In genomic region chr3:88200972-88201330, GRCm38 (mm10) we compare ENCODE assay signal across 9 mouse cellular contexts. TPM values are rescaled to one million over a fixed set of nuclear protein-coding genes. Genes with fewer than 3 reads are reported as not detected.
DNase-seq lines count a peak whose midpoint lies in the region; ATAC-seq lines count a peak whose summit lies in the region.
"Had no signal": no experiment of that assay in that cellular context is flagged by ENCODE, and none has a peak within 500 bp of the region (broad histone marks: within the 10 kb centered on the region; RNA-seq: fewer than 3 reads in every experiment).

No protein-coding gene starts in this region.

- H3K27ac ChIP-seq in liver, embryonic 11.5 days (ENCODE audit: low read depth, low read length): no peak overlapping the region
- H3K27ac ChIP-seq in embryonic facial prominence, embryonic 15.5 days (replicated peaks): no peak overlapping the region
- 0 out of 2 replicates have a peak overlapping the region, but pooled peaks have one; percentile 21 for H3K27ac ChIP-seq in limb, embryonic 11.5 days (replicated peaks; ENCODE audit: low read depth, low read length)
- H3K27ac ChIP-seq in stomach, embryonic 15.5 days: no peak overlapping the region

- no peaks in the 10 kb centered on the region for H3K4me1 ChIP-seq in liver, embryonic 11.5 days (replicated peaks; ENCODE audit: control insufficient read depth, insufficient read depth, low read length)
- peaks cover 10% of the 10 kb centered on the region for H3K4me1 ChIP-seq in embryonic facial prominence, embryonic 15.5 days
- H3K4me1 ChIP-seq in limb, embryonic 11.5 days (ENCODE audit: control insufficient read depth, insufficient read depth, low read length): no peaks in the 10 kb centered on the region
- peaks cover 10% of the 10 kb centered on the region for H3K4me1 ChIP-seq in stomach, embryonic 15.5 days

- no peaks in the 10 kb centered on the region for H3K9me3 ChIP-seq in liver, embryonic 11.5 days (ENCODE audit: control insufficient read depth, low read length)
- H3K9me3 ChIP-seq in embryonic facial prominence, embryonic 15.5 days (replicated peaks): no peaks in the 10 kb centered on the region
- H3K9me3 ChIP-seq in limb, embryonic 11.5 days (ENCODE audit: control insufficient read depth, low read length): no peaks in the 10 kb centered on the region
- H3K9me3 ChIP-seq in stomach, embryonic 15.5 days: no peaks in the 10 kb centered on the region
- H3K9me3 ChIP-seq: megakaryocyte, embryonic 14.5 days had no signal

- H3K27me3 ChIP-seq in liver, embryonic 11.5 days (replicated peaks; ENCODE audit: control insufficient read depth, insufficient read depth, low read length): peaks cover 99% of the 10 kb centered on the region
- peaks cover 97% of the 10 kb centered on the region for H3K27me3 ChIP-seq in embryonic facial prominence, embryonic 15.5 days
- H3K27me3 ChIP-seq in limb, embryonic 11.5 days (ENCODE audit: control insufficient read depth, insufficient read depth, low read length): peaks cover 95% of the 10 kb centered on the region
- peaks cover 92% of the 10 kb centered on the region for H3K27me3 ChIP-seq in stomach, embryonic 15.5 days (replicated peaks)

- WGBS in liver, embryonic 11.5 days: 2% methylated on average over 37 of the region's 37 CpGs
- WGBS in embryonic facial prominence, embryonic 15.5 days: under 1% methylated on average over 37 of the region's 37 CpGs
- WGBS in limb, embryonic 11.5 days: under 1% methylated on average over 37 of the region's 37 CpGs
- WGBS in stomach, embryonic 15.5 days: 1% methylated on average over 37 of the region's 37 CpGs

- no peak for DNase-seq in liver, embryonic 11.5 days (ENCODE audit: low spot score)
- no peak for DNase-seq in liver
- DNase-seq in limb, embryonic 11.5 days (ENCODE audit: low spot score): no peak
- DNase-seq in left cerebral cortex, postnatal 4 days: no peak
- no peak for DNase-seq in gastrocnemius, postnatal 4 days (ENCODE audit: low spot score in 2 of 2)
- no peak for DNase-seq in ovary, postnatal 10 days (ENCODE audit: low spot score)

- peak overlapping the region; percentile 25; the same call in 1 of the 2 replicates for H3K4me3 ChIP-seq in liver, embryonic 11.5 days (ENCODE audit: low read depth, low read length)
- H3K4me3 ChIP-seq in embryonic facial prominence, embryonic 15.5 days (replicated peaks): peak overlapping the region; percentile 35
- peak overlapping the region; percentile 15; the same call in 1 of the 2 replicates for H3K4me3 ChIP-seq in limb, embryonic 11.5 days (ENCODE audit: low read depth, low read length)
- peak overlapping the region; percentile 30 for H3K4me3 ChIP-seq in stomach, embryonic 15.5 days (replicated peaks)
- H3K4me3 ChIP-seq: megakaryocyte, embryonic 14.5 days had no signal

- no peak for ATAC-seq in liver, embryonic 11.5 days (replicated peaks; ENCODE audit: low FRiP score)
- ATAC-seq in embryonic facial prominence, embryonic 15.5 days (ENCODE audit: insufficient number of reproducible peaks, low FRiP score, low TSS enrichment, low read depth): no peak
- ATAC-seq in limb, embryonic 11.5 days (ENCODE audit: insufficient number of reproducible peaks, low FRiP score, low TSS enrichment, low read depth): no peak
- no peak for ATAC-seq in stomach, embryonic 15.5 days (ENCODE audit: insufficient read depth, low FRiP score, low read depth)

- no peak overlapping the region for H3K9ac ChIP-seq in liver, embryonic 11.5 days (ENCODE audit: low read depth, low read length)
- no peak overlapping the region for H3K9ac ChIP-seq in embryonic facial prominence, embryonic 15.5 days
- no peak overlapping the region for H3K9ac ChIP-seq in limb, embryonic 11.5 days (ENCODE audit: low read length)
- H3K9ac ChIP-seq in stomach, embryonic 15.5 days: no peak overlapping the region

- intact Hi-C loops in left cerebral cortex, postnatal 4 days (cut with DNase I): loop anchor here (2.0 kb wide), 1 partner anchor 16 kb away; no protein-coding TSS in a partner anchor

- H3K4me2 ChIP-seq in liver, embryonic 11.5 days: peak overlapping the region; percentile 44
- peak overlapping the region; percentile 48 for H3K4me2 ChIP-seq in embryonic facial prominence, embryonic 15.5 days (replicated peaks)
- H3K4me2 ChIP-seq in limb, embryonic 11.5 days (ENCODE audit: low read depth, severe bottlenecking): peak overlapping the region; percentile 28
- peak overlapping the region; percentile 54 for H3K4me2 ChIP-seq in stomach, embryonic 15.5 days

- no peaks in the 10 kb centered on the region for H3K36me3 ChIP-seq in liver, embryonic 11.5 days (ENCODE audit: control insufficient read depth, insufficient read depth, low read length)
- no peaks in the 10 kb centered on the region for H3K36me3 ChIP-seq in embryonic facial prominence, embryonic 15.5 days
- no peaks in the 10 kb centered on the region for H3K36me3 ChIP-seq in limb, embryonic 11.5 days (ENCODE audit: control insufficient read depth, insufficient read depth, low read length)
- no peaks in the 10 kb centered on the region for H3K36me3 ChIP-seq in stomach, embryonic 15.5 days

RNA-seq across cellular contexts. Expression of gene Rhbg, which starts 53.6 kb away (rescaled TPM):
- 16.3 and 19.5 TPM in 2 replicates for polyA plus RNA-seq in liver, embryonic 11.5 days (2014; fragmentation: Nextera tagmentation; extraction: Ambion mirVana)
- polyA plus RNA-seq in embryonic facial prominence, embryonic 15.5 days (2015; fragmentation: Nextera tagmentation; extraction: Ambion mirVana): 15.8 and 20.1 TPM in 2 replicates
- polyA plus RNA-seq in limb, embryonic 11.5 days (2014; fragmentation: Nextera tagmentation; extraction: Ambion mirVana): 0.11 and 0.60 TPM in 2 replicates
- 4.2 and 8.2 TPM in 2 replicates for polyA plus RNA-seq in stomach, embryonic 15.5 days (2015; fragmentation: Nextera tagmentation; extraction: Ambion mirVana)
- 1 to 10 TPM in 1 of 2 experiments, under 1 TPM in 1; 0.46 to 1.4 TPM for total RNA-seq in left cerebral cortex, postnatal 4 days (2021)
- total RNA-seq in gastrocnemius, postnatal 4 days (2021): under 1 TPM in 1 of 2 experiments, not detected in 1; 0.16 TPM

RNA-seq across cellular contexts. Expression of gene Mef2d, which starts 58.8 kb away (rescaled TPM):
- 27.6 and 28.0 TPM in 2 replicates for polyA plus RNA-seq in liver, embryonic 11.5 days (2014; fragmentation: Nextera tagmentation; extraction: Ambion mirVana)
- polyA plus RNA-seq in embryonic facial prominence, embryonic 15.5 days (2015; fragmentation: Nextera tagmentation; extraction: Ambion mirVana): 31.0 and 31.1 TPM in 2 replicates
- polyA plus RNA-seq in limb, embryonic 11.5 days (2014; fragmentation: Nextera tagmentation; extraction: Ambion mirVana): 12.6 and 14.3 TPM in 2 replicates
- polyA plus RNA-seq in stomach, embryonic 15.5 days (2015; fragmentation: Nextera tagmentation; extraction: Ambion mirVana): 17.7 and 19.9 TPM in 2 replicates
- total RNA-seq in left cerebral cortex, postnatal 4 days (2021): 100 to 1,000 TPM; 113 to 121 TPM
- 100 to 1,000 TPM; 160 to 174 TPM for total RNA-seq in gastrocnemius, postnatal 4 days (2021)
